Comparison of ENCODE assay signal across 29 mouse cellular contexts in genomic region chr5:40441239-40441638, GRCm38 (mm10).
DNase-seq lines count a peak whose midpoint lies in the region; ATAC-seq and TF ChIP-seq lines count a peak whose summit lies in the region.
"Had no signal": no experiment of that assay in that cellular context is flagged by ENCODE, and none has a peak within 500 bp of the region (broad histone marks: within the 10 kb centered on the region; RNA-seq: fewer than 3 reads in every experiment).

No protein-coding gene starts in this region.

- peak; percentile 32 for DNase-seq in midbrain, embryonic 14.5 days
- DNase-seq in midbrain, embryonic 10.5 days (ENCODE audit: low spot score), result no peak
- DNase-seq in midbrain, postnatal 0 days (ENCODE audit: low spot score), result no peak
- no peak for DNase-seq in kidney, postnatal 36 days
- DNase-seq: adrenal gland, adult 8-10 months; adrenal gland, postnatal 25 days; cerebellum, adult 11 months; cerebellum, adult 8-10 months; cerebellum, postnatal 10 days; cerebellum, postnatal 36 days; embryo, embryonic 11 days; gastrocnemius, adult 2 months; gastrocnemius, postnatal 14 days; heart, adult 11 months; heart, postnatal 10 days; heart, postnatal 36 days had no signal

- H3K9ac ChIP-seq in forebrain, embryonic 13.5 days, result no peak overlapping the region
- no peak overlapping the region for H3K9ac ChIP-seq in forebrain, embryonic 12.5 days
- no peak overlapping the region for H3K9ac ChIP-seq in midbrain, embryonic 14.5 days (replicated peaks; ENCODE audit: low read length)
- H3K9ac ChIP-seq in midbrain, postnatal 0 days (replicated peaks; ENCODE audit: low read length, poor library complexity, severe bottlenecking), result no peak overlapping the region
- H3K9ac ChIP-seq: embryonic facial prominence, embryonic 13.5 days; heart, embryonic 12.5 days; heart, embryonic 15.5 days; hindbrain, embryonic 13.5 days; intestine, embryonic 15.5 days had no signal

- no peaks in the 10 kb centered on the region for H3K4me1 ChIP-seq in forebrain, embryonic 13.5 days
- no peaks in the 10 kb centered on the region for H3K4me1 ChIP-seq in forebrain, embryonic 12.5 days
- no peaks in the 10 kb centered on the region for H3K4me1 ChIP-seq in midbrain, embryonic 14.5 days (ENCODE audit: control insufficient read depth, insufficient read depth, low read length)
- H3K4me1 ChIP-seq in midbrain, embryonic 10.5 days, result no peaks in the 10 kb centered on the region
- H3K4me1 ChIP-seq in midbrain, postnatal 0 days (ENCODE audit: insufficient read depth, low read length), result no peaks in the 10 kb centered on the region
- H3K4me1 ChIP-seq: embryonic facial prominence, embryonic 10.5 days; embryonic facial prominence, embryonic 13.5 days; heart, embryonic 12.5 days; heart, embryonic 15.5 days; hindbrain, embryonic 10.5 days; hindbrain, embryonic 13.5 days; intestine, embryonic 15.5 days had no signal

- no peak overlapping the region for H3K4me3 ChIP-seq in forebrain, embryonic 13.5 days
- H3K4me3 ChIP-seq in forebrain, embryonic 12.5 days (replicated peaks), result no peak overlapping the region
- H3K4me3 ChIP-seq in midbrain, embryonic 14.5 days (replicated peaks; ENCODE audit: low read depth, low read length), result no peak overlapping the region
- no peak overlapping the region for H3K4me3 ChIP-seq in midbrain, embryonic 10.5 days
- H3K4me3 ChIP-seq in midbrain, postnatal 0 days (ENCODE audit: low read depth, low read length), result no peak overlapping the region
- H3K4me3 ChIP-seq: embryonic facial prominence, embryonic 10.5 days; embryonic facial prominence, embryonic 13.5 days; erythroblast, embryonic 14.5 days; gastrocnemius, adult 2 months; heart, embryonic 12.5 days; heart, embryonic 15.5 days; hindbrain, embryonic 10.5 days; hindbrain, embryonic 13.5 days; intestine, embryonic 15.5 days had no signal

- H3K27me3 ChIP-seq in forebrain, embryonic 13.5 days, result no peaks in the 10 kb centered on the region
- no peaks in the 10 kb centered on the region for H3K27me3 ChIP-seq in forebrain, embryonic 12.5 days
- no peaks in the 10 kb centered on the region for H3K27me3 ChIP-seq in midbrain, embryonic 14.5 days (ENCODE audit: control insufficient read depth, insufficient read depth, low read length)
- no peaks in the 10 kb centered on the region for H3K27me3 ChIP-seq in midbrain, embryonic 10.5 days (ENCODE audit: low read depth, poor library complexity, severe bottlenecking)
- H3K27me3 ChIP-seq in midbrain, postnatal 0 days (ENCODE audit: insufficient read depth, low read length), result no peaks in the 10 kb centered on the region
- H3K27me3 ChIP-seq: embryonic facial prominence, embryonic 13.5 days; heart, embryonic 12.5 days; heart, embryonic 15.5 days; hindbrain, embryonic 13.5 days; intestine, embryonic 15.5 days had no signal

- H3K4me2 ChIP-seq in forebrain, embryonic 13.5 days, result no peak overlapping the region
- H3K4me2 ChIP-seq in forebrain, embryonic 12.5 days, result no peak overlapping the region
- no peak overlapping the region for H3K4me2 ChIP-seq in midbrain, embryonic 14.5 days (ENCODE audit: low read length)
- H3K4me2 ChIP-seq in midbrain, postnatal 0 days (ENCODE audit: low read depth, low read length, poor library complexity, severe bottlenecking), result no peak overlapping the region
- H3K4me2 ChIP-seq: embryonic facial prominence, embryonic 13.5 days; heart, embryonic 12.5 days; heart, embryonic 15.5 days; hindbrain, embryonic 13.5 days; intestine, embryonic 15.5 days had no signal

- 61% methylated on average over 7 of the region's 7 CpGs for WGBS in forebrain, embryonic 13.5 days
- 70% methylated on average over 7 of the region's 7 CpGs for WGBS in forebrain, embryonic 12.5 days
- 70% methylated on average over 7 of the region's 7 CpGs for WGBS in midbrain, embryonic 14.5 days
- WGBS in midbrain, embryonic 10.5 days, result 76% methylated on average over 7 of the region's 7 CpGs
- WGBS in midbrain, postnatal 0 days, result 61% methylated on average over 7 of the region's 7 CpGs

- ATAC-seq in forebrain, embryonic 13.5 days, result peak; percentile 38; the same call in 1 of the 2 replicates
- ATAC-seq in forebrain, embryonic 12.5 days (ENCODE audit: low FRiP score), result no peak
- ATAC-seq in midbrain, embryonic 14.5 days (ENCODE audit: low FRiP score, low TSS enrichment), result no peak
- ATAC-seq in midbrain, postnatal 0 days (ENCODE audit: low FRiP score), result 0 out of 2 replicates have a peak, but pooled peaks have one; percentile 44
- ATAC-seq: activated CD4-positive, CD25-positive, alpha-beta regulatory T cell, adult 4 months; forebrain, embryonic 16.5 days; hindbrain, embryonic 16.5 days; intestine, embryonic 15.5 days had no signal

- TF ChIP-seq CTCF in midbrain, postnatal 0 days (IDR thresholded peaks at IDR 0.05), result no peak

- H3K36me3 ChIP-seq in forebrain, embryonic 13.5 days (ENCODE audit: poor library complexity, severe bottlenecking), result no peaks in the 10 kb centered on the region
- H3K36me3 ChIP-seq in forebrain, embryonic 12.5 days (replicated peaks), result no peaks in the 10 kb centered on the region
- no peaks in the 10 kb centered on the region for H3K36me3 ChIP-seq in midbrain, embryonic 14.5 days (ENCODE audit: control insufficient read depth, insufficient read depth, low read length)
- H3K36me3 ChIP-seq in midbrain, embryonic 10.5 days, result no peaks in the 10 kb centered on the region
- no peaks in the 10 kb centered on the region for H3K36me3 ChIP-seq in midbrain, postnatal 0 days (ENCODE audit: insufficient read depth, low read length)
- H3K36me3 ChIP-seq: embryonic facial prominence, embryonic 10.5 days; embryonic facial prominence, embryonic 13.5 days; heart, embryonic 12.5 days; heart, embryonic 15.5 days; hindbrain, embryonic 10.5 days; hindbrain, embryonic 13.5 days; intestine, embryonic 15.5 days had no signal

- no peaks in the 10 kb centered on the region for H3K9me3 ChIP-seq in forebrain, embryonic 13.5 days (replicated peaks)
- no peaks in the 10 kb centered on the region for H3K9me3 ChIP-seq in forebrain, embryonic 12.5 days
- no peaks in the 10 kb centered on the region for H3K9me3 ChIP-seq in midbrain, embryonic 14.5 days (ENCODE audit: control insufficient read depth, low read length)
- H3K9me3 ChIP-seq in midbrain, embryonic 10.5 days (replicated peaks), result no peaks in the 10 kb centered on the region
- no peaks in the 10 kb centered on the region for H3K9me3 ChIP-seq in midbrain, postnatal 0 days (ENCODE audit: low read length)
- H3K9me3 ChIP-seq: embryonic facial prominence, embryonic 10.5 days; embryonic facial prominence, embryonic 13.5 days; heart, embryonic 12.5 days; heart, embryonic 15.5 days; hindbrain, embryonic 10.5 days; hindbrain, embryonic 13.5 days; intestine, embryonic 15.5 days had no signal

- H3K27ac ChIP-seq in forebrain, embryonic 13.5 days, result no peak overlapping the region
- no peak overlapping the region for H3K27ac ChIP-seq in forebrain, embryonic 12.5 days
- H3K27ac ChIP-seq in midbrain, embryonic 14.5 days (replicated peaks; ENCODE audit: low read depth, low read length), result no peak overlapping the region
- no peak overlapping the region for H3K27ac ChIP-seq in midbrain, embryonic 10.5 days (replicated peaks)
- H3K27ac ChIP-seq in midbrain, postnatal 0 days (ENCODE audit: low read depth, low read length), result no peak overlapping the region
- H3K27ac ChIP-seq: embryonic facial prominence, embryonic 10.5 days; embryonic facial prominence, embryonic 13.5 days; gastrocnemius, adult 2 months; heart, embryonic 15.5 days; hindbrain, embryonic 10.5 days; hindbrain, embryonic 13.5 days; intestine, embryonic 15.5 days had no signal

Comparison
In these comparisons a context has a peak if more than half of its experiments do, and no peak if none do; other contexts are left out.
1. ATAC-seq: peak in forebrain, embryonic 13.5 days (single experiment) and midbrain, postnatal 0 days (single experiment); none in forebrain, embryonic 12.5 days (single experiment) and midbrain, embryonic 14.5 days (single experiment).